Mouse (Mus musculus): ENCODE results near the gene Suv39h1. TPM values are rescaled to one million over a fixed set of nuclear protein-coding genes. Genes with fewer than 3 reads are reported as not detected.
"Not testable (repeated sequence)": the region's sequence is repeated elsewhere in the genome, so short reads cannot be mapped to it uniquely, and the experiment has no call there.

Suv39h1 gene
- total RNA-seq, 2 experiments from 2014 or later, result 22.3 to 26.5 TPM

- intact Hi-C loops (cut with DNase I), result not testable (repeated sequence)
These were observed 23.3 kb downstream of the Suv39h1 start for GRCm38 (mm10) chrX:8051044-8051781.

DNA sequence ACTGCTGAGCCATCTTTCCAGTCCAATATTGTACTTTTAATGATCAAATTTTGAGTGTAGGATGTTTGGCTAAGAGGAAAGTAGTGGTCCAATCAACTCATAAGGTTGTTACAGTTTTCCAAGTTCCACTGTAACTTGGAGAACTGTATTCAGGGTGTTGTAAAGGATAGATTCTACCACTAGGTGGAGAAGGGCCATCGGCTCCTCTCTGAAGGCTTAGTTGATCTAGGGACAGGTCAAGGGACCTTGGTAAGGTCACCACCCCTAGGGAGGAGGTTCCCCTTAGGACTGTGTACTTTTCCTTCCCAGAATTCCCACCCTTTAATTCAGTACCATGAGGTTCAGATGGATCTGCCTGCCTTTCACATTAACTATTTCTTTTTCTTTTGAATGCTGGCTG lies 41.6 kb downstream of the Suv39h1 start:
- intact Hi-C loops (cut with DNase I), result no loop called here
- no peak for DNase-seq (ENCODE audit: low spot score in 2 of 2)

More at GRCm38 (mm10) chrX:8051044-8051781, 23.3 kb downstream of the Suv39h1 start:
- DNase-seq (ENCODE audit: low spot score in 2 of 2), result not testable (repeated sequence)

- DNase-seq (ENCODE audit: low spot score in 2 of 2), result no peak
- intact Hi-C loops (cut with DNase I), result no loop called here
These were observed 47.7 kb downstream of the Suv39h1 start for GRCm38 (mm10) chrX:8026811-8027210.

DNA sequence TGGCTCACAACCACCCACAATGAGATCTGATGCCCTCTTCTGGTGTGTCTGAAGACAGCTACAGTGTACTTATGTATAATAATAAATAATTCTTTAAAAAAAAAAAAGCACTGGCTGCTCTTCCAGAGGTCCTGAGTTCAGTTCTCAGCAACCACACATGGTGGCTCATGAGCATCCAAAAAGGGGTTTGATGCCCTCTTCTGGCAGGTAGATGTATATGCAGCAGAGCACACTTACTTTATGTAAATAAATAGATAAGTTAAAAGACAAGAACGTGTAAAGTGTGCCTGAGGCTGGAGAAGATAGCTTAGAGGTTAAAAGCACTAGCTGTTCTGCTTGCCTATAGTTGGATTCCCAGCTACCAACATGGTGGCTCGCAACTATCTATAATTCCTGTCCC lies 49.8 kb downstream of the Suv39h1 start:
- intact Hi-C loops (cut with DNase I), result no loop called here
- DNase-seq (ENCODE audit: low spot score in 2 of 2), result no peak

DNA sequence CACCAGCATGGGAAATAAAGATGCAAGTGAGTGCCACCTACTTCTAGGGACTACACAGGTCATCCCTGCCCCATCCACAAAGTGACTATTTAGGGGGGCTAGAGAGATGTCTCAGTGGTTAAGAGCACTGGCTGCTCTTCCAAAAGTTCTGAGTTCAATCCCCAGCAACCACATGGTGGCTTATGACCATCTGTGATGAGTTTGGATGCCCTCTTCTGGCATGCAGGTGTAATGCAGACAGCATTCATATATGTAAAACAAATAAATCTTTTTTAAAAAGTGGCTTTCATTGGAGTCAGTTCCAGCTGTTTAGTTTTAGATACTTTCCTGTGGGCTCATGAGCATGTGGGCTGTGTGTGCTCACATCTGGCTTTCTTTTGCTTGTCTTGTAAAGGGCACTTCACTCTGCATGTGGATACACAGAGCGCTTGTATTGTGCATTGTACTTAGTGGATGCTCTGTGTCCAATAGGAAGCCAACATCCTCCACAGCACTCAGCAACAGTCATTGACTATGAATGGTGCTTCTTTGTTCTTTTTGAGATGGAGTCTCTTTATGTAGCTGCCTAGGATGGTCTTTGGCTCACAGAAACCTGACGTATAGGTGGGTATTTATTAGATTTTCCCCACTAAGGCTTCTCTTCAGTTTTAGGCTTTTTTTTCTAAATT lies 54.3 kb downstream of the Suv39h1 start:
- intact Hi-C loops (cut with DNase I), result no loop called here

GRCm38 (mm10) chrX:8018286-8018685 lies 56.3 kb downstream of the Suv39h1 start, which contains the start of gene Glod5:
Gene Glod5, minus strand, starts transcription at chrX:8018492.
- intact Hi-C loops (cut with DNase I), result loop anchor here (5.0 kb wide), 2 partner anchors 56 to 106 kb away; no protein-coding TSS in a partner anchor
- DNase-seq (ENCODE audit: low spot score in 2 of 2), result no peak

More for the DNA sequence above, 54.3 kb downstream of the Suv39h1 start:
- DNase-seq (ENCODE audit: low spot score in 2 of 2), result no peak

GRCm38 (mm10) chrX:8017142-8017541 lies 57.4 kb downstream of the Suv39h1 start:
- intact Hi-C loops (cut with DNase I), result loop anchor here (5.0 kb wide), 2 partner anchors 55 to 105 kb away; no protein-coding TSS in a partner anchor
- DNase-seq (ENCODE audit: low spot score in 2 of 2), result peak; percentile 2 to 18

GRCm38 (mm10) chrX:8015675-8016074 lies 58.9 kb downstream of the Suv39h1 start:
- not testable (repeated sequence) for DNase-seq (ENCODE audit: low spot score in 2 of 2)
- intact Hi-C loops (cut with DNase I), result loop anchor here (5.0 kb wide), 2 partner anchors 53 to 103 kb away; no protein-coding TSS in a partner anchor

DNA sequence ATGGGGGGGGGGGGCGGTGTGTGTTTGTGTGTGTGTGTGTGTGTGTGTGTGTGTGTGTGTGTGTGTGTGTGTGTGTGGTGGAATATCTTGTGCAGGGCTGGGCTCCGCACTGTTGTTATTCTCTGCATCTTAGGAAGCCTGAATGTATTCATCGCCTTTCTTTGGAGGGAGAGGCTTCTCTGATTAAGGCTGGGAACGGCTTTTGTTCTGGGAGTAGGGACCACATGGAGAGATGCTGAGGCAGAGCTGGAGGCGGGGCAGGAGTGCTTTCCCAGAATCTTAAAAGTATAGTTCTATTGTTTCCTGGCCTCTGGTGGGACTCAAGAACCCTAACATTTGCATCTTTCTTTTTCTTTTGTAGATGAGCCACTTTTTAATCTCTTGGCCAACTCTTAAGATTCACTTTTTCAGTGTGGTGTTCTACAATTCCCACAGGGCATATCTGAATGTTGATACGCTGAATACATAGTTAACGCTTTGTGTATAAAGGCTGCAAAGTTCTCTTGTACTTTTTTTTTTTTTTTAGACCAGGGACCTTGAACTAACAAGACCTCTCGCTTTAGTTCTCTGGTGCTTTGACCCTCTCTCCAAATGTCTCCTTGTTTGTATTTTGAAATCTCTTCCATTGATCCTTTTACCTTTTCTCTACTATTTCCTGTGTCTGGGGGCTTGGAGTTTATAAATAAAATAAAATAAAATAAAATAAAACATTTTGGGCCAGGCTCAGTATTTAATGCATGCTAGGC lies 60.8 kb downstream of the Suv39h1 start:
- intact Hi-C loops (cut with DNase I), result no loop called here
- no peak for DNase-seq (ENCODE audit: low spot score in 2 of 2)

GRCm38 (mm10) chrX:8013157-8013556 lies 61.4 kb downstream of the Suv39h1 start:
- intact Hi-C loops (cut with DNase I), result no loop called here
- no peak for DNase-seq (ENCODE audit: low spot score in 2 of 2)

Other genes with a start within 250 kb of the Suv39h1 start
- gene Otud5, start 233.4 kb downstream of the Suv39h1 start, total RNA-seq (2021), result 10 to 100 TPM; 74.8 to 83.2 TPM
- gene Pim2, start 196.5 kb downstream of the Suv39h1 start, total RNA-seq (2021), result 10 to 100 TPM; 55.3 to 57.3 TPM
- gene Slc35a2, start 190.7 kb downstream of the Suv39h1 start, total RNA-seq (2021), result 10 to 100 TPM; 46.6 to 47.4 TPM
- 10 to 100 TPM; 77.7 to 86.6 TPM for gene Pqbp1, start 175.5 kb downstream of the Suv39h1 start, total RNA-seq (2021)
- 10 to 100 TPM; 19.1 to 21.7 TPM for gene Timm17b, start 175.4 kb downstream of the Suv39h1 start, total RNA-seq (2021)
- gene Gm10491, start 166.9 kb downstream of the Suv39h1 start, total RNA-seq (2021), result not detected
- gene Gm10490, start 165.2 kb downstream of the Suv39h1 start, total RNA-seq (2021), result not detected
- gene Pcsk1n, start 154.9 kb downstream of the Suv39h1 start, total RNA-seq (2021), result 100 to 1,000 TPM; 397 to 420 TPM
- gene Eras, start 146.2 kb downstream of the Suv39h1 start, total RNA-seq (2021), result not detected
- gene Hdac6, start 126.9 kb downstream of the Suv39h1 start, total RNA-seq (2021), result 10 to 100 TPM; 49.9 to 50.4 TPM
- not detected for gene Gata1, start 96.7 kb downstream of the Suv39h1 start, total RNA-seq (2021)
- not detected for gene Glod5, start 56.3 kb downstream of the Suv39h1 start, total RNA-seq (2021)
- 1 to 10 TPM; 1.1 to 1.5 TPM for gene Was, start 15.7 kb upstream of the Suv39h1 start, total RNA-seq (2021)
- gene Wdr13, start 58.1 kb upstream of the Suv39h1 start, total RNA-seq (2021), result 100 to 1,000 TPM; 189 to 222 TPM
- 100 to 1,000 TPM in 1 of 2 experiments, 10 to 100 TPM in 1; 97.4 to 123 TPM for gene Rbm3, start 71.1 kb upstream of the Suv39h1 start, total RNA-seq (2021)
- gene Tbc1d25, start 101.4 kb upstream of the Suv39h1 start, total RNA-seq (2021), result 10 to 100 TPM; 15.8 to 16.6 TPM
- gene Ebp, start 118.8 kb upstream of the Suv39h1 start, total RNA-seq (2021), result 10 to 100 TPM; 35.6 to 41.4 TPM
- gene Porcn, start 131.8 kb upstream of the Suv39h1 start, total RNA-seq (2021), result 10 to 100 TPM; 74.0 to 75.2 TPM
- 10 to 100 TPM; 20.2 to 25.9 TPM for gene Ftsj1, start 177.6 kb upstream of the Suv39h1 start, total RNA-seq (2021)
- 1 to 10 TPM; 7.3 to 9.0 TPM for gene Slc38a5, start 196.4 kb upstream of the Suv39h1 start, total RNA-seq (2021)